Comparison of ENCODE assay signal across 8 mouse cellular contexts in the genomic region with DNA sequence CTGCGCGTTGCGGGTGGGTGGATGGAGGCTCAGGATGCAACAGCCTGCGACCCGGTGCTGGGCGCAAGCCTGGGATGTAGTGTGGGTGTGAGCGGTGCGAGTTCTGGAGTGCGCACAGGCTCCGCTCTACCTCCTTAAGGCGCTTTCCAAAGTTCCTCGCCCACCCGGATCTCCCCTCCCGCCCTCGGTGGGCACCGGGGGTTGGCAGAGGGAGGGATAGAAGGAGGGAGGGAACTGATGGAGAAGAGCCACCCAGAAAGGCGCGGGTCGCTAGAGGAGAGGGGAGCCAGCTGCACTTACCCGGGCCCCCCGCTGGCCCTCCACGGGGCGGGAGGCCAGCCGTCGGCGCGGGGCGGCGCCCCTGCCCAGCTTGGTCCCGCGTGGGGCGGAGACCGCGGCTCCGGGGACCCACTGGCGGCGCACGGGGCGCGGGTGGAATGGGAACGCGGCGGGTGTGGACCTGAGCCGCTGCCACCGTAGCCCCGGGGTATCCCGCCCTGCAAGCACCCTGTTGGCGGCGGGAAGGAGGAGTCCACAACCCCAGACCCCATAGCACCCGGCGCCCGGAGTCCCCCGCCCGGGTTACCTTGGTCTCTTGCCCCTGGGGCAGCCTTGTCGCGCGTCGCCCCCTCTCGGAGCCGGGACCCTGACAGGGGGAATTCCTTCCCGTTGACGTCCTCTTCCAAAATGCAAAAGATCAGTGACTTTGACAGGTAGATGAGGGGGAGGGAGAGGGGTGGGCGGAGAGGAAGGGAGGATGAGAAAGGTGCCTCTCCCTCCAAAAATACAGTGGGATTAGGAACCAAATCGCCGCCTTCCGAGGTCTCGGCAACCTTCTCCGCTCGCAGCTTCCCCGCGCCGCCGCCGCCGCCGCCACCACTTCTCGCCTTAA. TPM values are rescaled to one million over a fixed set of nuclear protein-coding genes. Genes with fewer than 3 reads are reported as not detected.
DNase-seq lines count a peak whose midpoint lies in the region; ATAC-seq and TF ChIP-seq lines count a peak whose summit lies in the region.

No protein-coding gene starts in this region.

- H3K79me3 ChIP-seq in C2C12 (ENCODE audit: low read depth): no peaks in the 10 kb centered on the region

- H3K4me3 ChIP-seq in C2C12 (ENCODE audit: insufficient read depth, poor library complexity, severe bottlenecking): peak overlapping the region; percentile 6
- peak overlapping the region; percentile 59 for H3K4me3 ChIP-seq in heart, embryonic 13.5 days
- H3K4me3 ChIP-seq in midbrain, embryonic 14.5 days (replicated peaks; ENCODE audit: low read depth, low read length): peak overlapping the region; percentile 79

- H3K36me3 ChIP-seq in C2C12 (ENCODE audit: control insufficient read depth, insufficient read depth): no peaks in the 10 kb centered on the region
- H3K36me3 ChIP-seq in heart, embryonic 13.5 days: no peaks in the 10 kb centered on the region
- H3K36me3 ChIP-seq in midbrain, embryonic 14.5 days (ENCODE audit: control insufficient read depth, insufficient read depth, low read length): no peaks in the 10 kb centered on the region

- WGBS in heart, embryonic 13.5 days: under 1% methylated on average over 76 of the region's 77 CpGs
- WGBS in midbrain, embryonic 14.5 days: under 1% methylated on average over 72 of the region's 77 CpGs

- H3K27ac ChIP-seq in heart, embryonic 13.5 days (replicated peaks): no peak overlapping the region
- H3K27ac ChIP-seq in midbrain, embryonic 14.5 days (replicated peaks; ENCODE audit: low read depth, low read length): peak overlapping the region; percentile 86

- no peak for TF ChIP-seq CTCF in C2C12 (IDR thresholded peaks at IDR 0.05; ENCODE audit: control insufficient read depth, insufficient read depth, insufficient read length)

- H3K9ac ChIP-seq in heart, embryonic 13.5 days: peak overlapping the region; percentile 79
- peak overlapping the region; percentile 87 for H3K9ac ChIP-seq in midbrain, embryonic 14.5 days (replicated peaks; ENCODE audit: low read length)

- ATAC-seq in heart, embryonic 13.5 days (ENCODE audit: extremely low read depth, insufficient number of reproducible peaks, low FRiP score, low TSS enrichment): no peak; the same call in 1 of the 2 replicates
- peak; percentile 71 for ATAC-seq in midbrain, embryonic 14.5 days (ENCODE audit: low FRiP score, low TSS enrichment)

- H3K79me2 ChIP-seq in C2C12 (ENCODE audit: control insufficient read depth, insufficient read depth): no peaks in the 10 kb centered on the region

- peaks cover 13% of the 10 kb centered on the region for H3K4me1 ChIP-seq in heart, embryonic 13.5 days
- 0 out of 2 replicates have a peak, but pooled peaks cover 8% of the 10 kb centered on the region for H3K4me1 ChIP-seq in midbrain, embryonic 14.5 days (ENCODE audit: control insufficient read depth, insufficient read depth, low read length)

- H3K4me2 ChIP-seq in heart, embryonic 13.5 days: peak overlapping the region; percentile 100
- H3K4me2 ChIP-seq in midbrain, embryonic 14.5 days (ENCODE audit: low read length): peak overlapping the region; percentile 97

- peak; percentile 3 for DNase-seq in adrenal gland, adult 2 months
- no peak for DNase-seq in adrenal gland, adult 8-10 months
- peak; percentile 45 to 48 for DNase-seq in cerebellum, postnatal 36 days
- peak; percentile 32 to 46 for DNase-seq in layer of hippocampus, postnatal 10 days (ENCODE audit: low spot score in 2 of 2)
- peak; percentile 63 for DNase-seq in midbrain, embryonic 14.5 days
- DNase-seq in testis, postnatal 14 days (ENCODE audit: low spot score): peak; percentile 5

- H3ac ChIP-seq in C2C12 (ENCODE audit: control insufficient read depth, insufficient read length, low read depth): peak overlapping the region; percentile 43

- no peaks in the 10 kb centered on the region for H3K9me3 ChIP-seq in heart, embryonic 13.5 days
- H3K9me3 ChIP-seq in midbrain, embryonic 14.5 days (ENCODE audit: control insufficient read depth, low read length): no peaks in the 10 kb centered on the region

- peaks cover 16% of the 10 kb centered on the region for H3K27me3 ChIP-seq in C2C12 (ENCODE audit: control insufficient read depth, insufficient read depth, insufficient read length)
- H3K27me3 ChIP-seq in heart, embryonic 13.5 days (replicated peaks): peaks cover 34% of the 10 kb centered on the region
- H3K27me3 ChIP-seq in midbrain, embryonic 14.5 days (ENCODE audit: control insufficient read depth, insufficient read depth, low read length): no peaks in the 10 kb centered on the region

TF ChIP-seq in C2C12, 6 proteins besides CTCF, POLR2A, EP300 and RAD21:
- TF ChIP-seq MYOG (IDR thresholded peaks at IDR 0.05; ENCODE audit: control insufficient read depth, extremely low read depth, insufficient read length): no peak
- TF ChIP-seq USF1 (IDR thresholded peaks at IDR 0.05; ENCODE audit: low read depth): no peak
- TF ChIP-seq FOSL1 (IDR thresholded peaks at IDR 0.05; ENCODE audit: insufficient read depth, low read length, poor library complexity, severe bottlenecking): no peak
- no peak for TF ChIP-seq MYOD1 (IDR thresholded peaks at IDR 0.05; ENCODE audit: control insufficient read depth, insufficient read length, low read depth)
- TF ChIP-seq MAX (IDR thresholded peaks at IDR 0.05): no peak
- TF ChIP-seq CEBPB (IDR thresholded peaks at IDR 0.05; ENCODE audit: low read depth): no peak
TF ChIP-seq in C2C12: peak in this region for 0.

RNA-seq across cellular contexts. Expression of a gene that starts 1.3 kb away (rescaled TPM):
- 1 to 10 TPM; 2.0 to 2.7 TPM for total RNA-seq in adrenal gland, adult 2 months (2021)
- polyA plus RNA-seq in adrenal gland, adult 2 months (2012; rRNA removed): 0.66 and 0.99 TPM in 2 replicates
- 1 to 10 TPM; 2.5 to 4.9 (median 3.4) TPM for total RNA-seq in adrenal gland, adult 8-10 months (2022)
- 0.02 TPM for polyA plus RNA-seq in C2C12 (2012; fragmentation: generic; extraction: Trizol)
- 0.62 and 0.82 TPM in 2 replicates for polyA plus RNA-seq in heart, embryonic 13.5 days (2015; fragmentation: Nextera tagmentation; extraction: Ambion mirVana)
- 10 to 100 TPM; 27.7 to 35.7 TPM for total RNA-seq in layer of hippocampus, postnatal 10 days (2021)
- polyA plus RNA-seq in midbrain, embryonic 14.5 days (2014; fragmentation: Nextera tagmentation; extraction: Ambion mirVana): 27.8 and 29.9 TPM in 2 replicates

Comparison
In these comparisons a context has a peak if more than half of its experiments do, and no peak if none do; other contexts are left out.
1. H3K4me3 ChIP-seq: peak in every context shown above with its lines; median percentile 79 in midbrain, embryonic 14.5 days; 59 in heart, embryonic 13.5 days; 6 in C2C12.
2. RNA of a gene that starts 1.3 kb away (polyA plus RNA-seq): 27.8 to 29.9 TPM in midbrain, embryonic 14.5 days; 0.66 to 0.99 TPM in adrenal gland, adult 2 months, 0.62 to 0.82 TPM in heart, embryonic 13.5 days and 0.02 TPM in C2C12 (single experiment); every median in the first group is over 10 times any median in the second.